Mouse (Mus musculus) olfactory bulb, adult 2 months (tissue): ENCODE measurements around the gene Naa10.

Source experiments
- CTCF ChIP-seq: fragments of 200-500 bp; IDR thresholded peaks from 2 replicates; pipeline ENCODE4 v1.5.1; 2012; ENCODE audit warnings: low read depth, mild to moderate bottlenecking, low read length, moderate library complexity; ENCODE audit not compliant: insufficient read depth
- POLR2A ChIP-seq: fragments of 200-500 bp; IDR thresholded peaks from 2 replicates; pipeline ENCODE4 v1.6.1; 2012; ENCODE audit warnings: mild to moderate bottlenecking, low read depth, low read length, moderate library complexity; ENCODE audit not compliant: insufficient read depth

DNA sequence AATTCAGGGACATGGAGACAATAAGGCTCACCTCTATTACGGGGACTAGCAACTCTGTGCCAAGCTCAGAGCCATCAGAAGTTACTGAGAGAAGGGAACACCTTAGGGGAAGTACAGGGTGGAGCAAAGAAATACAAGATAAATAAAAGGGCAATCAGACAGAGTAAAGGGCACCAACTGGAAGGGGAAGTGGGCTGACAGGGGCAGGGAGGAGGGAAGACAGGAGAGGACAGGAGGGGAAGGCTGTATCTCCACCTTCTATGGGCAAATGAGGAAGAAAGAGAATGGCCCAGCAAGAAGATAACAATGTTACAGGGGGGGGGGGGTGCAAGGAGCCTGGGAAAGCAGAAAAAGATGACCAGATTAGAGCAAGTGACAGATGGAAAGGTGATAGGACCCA, 44.7 kb downstream of the Naa10 start:
- no peak for TF ChIP-seq CTCF
- TF ChIP-seq POLR2A, result no peak
